Mouse (Mus musculus): ENCODE results near the gene Atg10. TPM values are rescaled to one million over a fixed set of nuclear protein-coding genes. Genes with fewer than 3 reads are reported as not detected.

Atg10 gene
- polyA plus RNA-seq, 2 experiments = 5.4 to 18.3 TPM

GRCm38 (mm10) chr13:90981798-90982197, 242.0 kb downstream of the Atg10 start:
- Histone ChIP-seq H3K27me3 (ENCODE audit: control insufficient read depth, insufficient read depth, low read length) (no peaks in the 10 kb centered on the region), H3K36me3 (ENCODE audit: control insufficient read depth, insufficient read depth, low read length) (no peaks in the 10 kb centered on the region), H3K9me3 (ENCODE audit: control insufficient read depth, low read length) (no peaks in the 10 kb centered on the region), H3K4me3 (replicated peaks; ENCODE audit: low read length) (no peak overlapping the region), H3K4me2 (replicated peaks; ENCODE audit: low read depth, low read length, severe bottlenecking) (no peak overlapping the region), H3K27ac (replicated peaks; ENCODE audit: low read depth, low read length) (no peak overlapping the region), H3K9ac (ENCODE audit: low read depth, low read length, severe bottlenecking) (no peak overlapping the region), H3K4me1 (ENCODE audit: control insufficient read depth, insufficient read depth, low read length) (no peaks in the 10 kb centered on the region)
- no peak for TF ChIP-seq POLR2A (IDR thresholded peaks at IDR 0.05; ENCODE audit: borderline replicate concordance, extremely low read depth, insufficient read depth, insufficient read length)
- DNase-seq (ENCODE audit: low spot score) = no peak
- ATAC-seq (ENCODE audit: low FRiP score, low read depth) = no peak
- WGBS = 88% methylated on average over 1 of the region's 1 CpGs

DNA sequence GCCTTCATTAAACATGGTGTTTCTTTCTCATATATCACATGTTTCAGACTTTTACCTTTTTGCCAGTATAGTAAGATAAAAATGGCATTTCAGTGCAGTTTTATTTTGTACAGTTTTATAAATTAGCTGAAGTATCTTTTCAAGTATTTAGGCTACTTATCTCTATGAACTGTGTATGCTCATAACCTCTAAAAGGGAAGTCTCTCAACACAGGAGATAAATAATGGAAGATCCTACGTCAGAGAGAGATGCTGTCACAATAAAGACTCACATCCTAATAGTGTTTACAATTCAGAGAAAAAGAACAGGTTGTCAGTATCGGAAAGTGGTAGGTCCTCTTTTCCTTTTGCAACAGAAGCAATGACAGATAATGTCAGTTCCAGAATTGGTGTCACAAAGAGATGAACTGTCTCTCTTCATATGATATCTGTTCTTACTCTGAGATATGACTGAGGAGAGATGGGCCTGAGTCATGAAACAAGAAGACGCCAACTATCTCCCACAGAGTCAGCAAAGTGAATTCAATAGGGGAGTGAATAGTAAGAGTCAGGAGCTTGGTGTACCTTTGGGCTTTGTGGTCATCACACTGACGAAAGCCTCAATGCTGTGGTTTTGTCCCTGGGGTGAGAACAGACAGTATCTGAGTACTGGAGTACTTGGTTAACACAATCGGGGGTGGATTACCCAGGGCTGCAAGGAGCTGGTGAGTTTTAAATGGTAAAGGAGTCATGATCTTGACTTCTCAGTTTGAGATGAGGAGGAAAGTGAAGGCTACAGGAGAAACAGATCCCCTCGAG, 242.7 kb downstream of the Atg10 start:
- DNase-seq (ENCODE audit: low spot score) = no peak
- no peak overlapping the region for H3K27ac ChIP-seq (replicated peaks; ENCODE audit: low read depth, low read length)
- no peak for ATAC-seq (ENCODE audit: low FRiP score, low read depth)

GRCm38 (mm10) chr13:90977057-90977456, 246.7 kb downstream of the Atg10 start:
- H3K4me2 ChIP-seq (replicated peaks; ENCODE audit: low read depth, low read length, severe bottlenecking) = no peak overlapping the region
- DNase-seq (ENCODE audit: low spot score) (no peak), ATAC-seq (ENCODE audit: low FRiP score, low read depth) (no peak)
- H3K4me3 ChIP-seq (replicated peaks; ENCODE audit: low read length) = no peak overlapping the region
- TF ChIP-seq POLR2A (IDR thresholded peaks at IDR 0.05; ENCODE audit: borderline replicate concordance, extremely low read depth, insufficient read depth, insufficient read length) = no peak
- H3K9ac ChIP-seq (ENCODE audit: low read depth, low read length, severe bottlenecking) = no peak overlapping the region
- H3K27ac ChIP-seq (replicated peaks; ENCODE audit: low read depth, low read length) = no peak overlapping the region
- H3K4me1 ChIP-seq (ENCODE audit: control insufficient read depth, insufficient read depth, low read length) = no peaks in the 10 kb centered on the region
- 81% methylated on average over 3 of the region's 3 CpGs for WGBS
- H3K9me3 ChIP-seq (ENCODE audit: control insufficient read depth, low read length) = no peaks in the 10 kb centered on the region
- no peaks in the 10 kb centered on the region for H3K27me3 ChIP-seq (ENCODE audit: control insufficient read depth, insufficient read depth, low read length)
- H3K36me3 ChIP-seq (ENCODE audit: control insufficient read depth, insufficient read depth, low read length) = no peaks in the 10 kb centered on the region

More for the DNA sequence above, 242.7 kb downstream of the Atg10 start:
- H3K4me3 ChIP-seq (replicated peaks; ENCODE audit: low read length) = no peak overlapping the region
- no peaks in the 10 kb centered on the region for H3K4me1 ChIP-seq (ENCODE audit: control insufficient read depth, insufficient read depth, low read length)
- H3K9ac ChIP-seq (ENCODE audit: low read depth, low read length, severe bottlenecking) = no peak overlapping the region
- WGBS = 86% methylated on average over 6 of the region's 6 CpGs
- no peaks in the 10 kb centered on the region for H3K36me3 ChIP-seq (ENCODE audit: control insufficient read depth, insufficient read depth, low read length)
- H3K9me3 ChIP-seq (ENCODE audit: control insufficient read depth, low read length) = no peaks in the 10 kb centered on the region
- H3K27me3 ChIP-seq (ENCODE audit: control insufficient read depth, insufficient read depth, low read length) = no peaks in the 10 kb centered on the region
- no peak for TF ChIP-seq POLR2A (IDR thresholded peaks at IDR 0.05; ENCODE audit: borderline replicate concordance, extremely low read depth, insufficient read depth, insufficient read length)
- no peak overlapping the region for H3K4me2 ChIP-seq (replicated peaks; ENCODE audit: low read depth, low read length, severe bottlenecking)

DNA sequence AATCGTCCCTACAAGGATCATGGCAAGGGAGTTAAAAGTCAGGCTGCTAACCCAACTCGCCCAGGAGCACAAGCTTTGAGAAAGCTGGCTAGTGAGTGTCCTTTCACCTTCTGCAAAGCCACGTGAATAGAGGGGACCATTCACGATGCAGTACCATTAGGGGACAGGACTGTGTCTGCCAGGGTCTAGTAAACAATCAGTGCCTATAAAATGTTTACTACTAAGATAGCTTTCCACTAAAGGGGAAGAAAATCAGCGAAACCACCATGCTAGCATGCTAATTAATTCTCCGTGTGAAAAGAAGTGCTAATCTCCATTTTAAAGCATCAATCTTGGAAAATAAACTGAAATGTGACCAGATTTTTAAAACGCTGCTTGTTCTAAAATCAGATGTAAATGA, 250.4 kb downstream of the Atg10 start:
- Histone ChIP-seq H3K4me1 (ENCODE audit: control insufficient read depth, insufficient read depth, low read length) (no peaks in the 10 kb centered on the region), H3K9ac (ENCODE audit: low read depth, low read length, severe bottlenecking) (no peak overlapping the region), H3K27ac (replicated peaks; ENCODE audit: low read depth, low read length) (no peak overlapping the region), H3K9me3 (ENCODE audit: control insufficient read depth, low read length) (no peaks in the 10 kb centered on the region), H3K4me2 (replicated peaks; ENCODE audit: low read depth, low read length, severe bottlenecking) (no peak overlapping the region), H3K4me3 (replicated peaks; ENCODE audit: low read length) (no peak overlapping the region), H3K36me3 (ENCODE audit: control insufficient read depth, insufficient read depth, low read length) (no peaks in the 10 kb centered on the region), H3K27me3 (ENCODE audit: control insufficient read depth, insufficient read depth, low read length) (no peaks in the 10 kb centered on the region)
- 31% methylated on average over 7 of the region's 7 CpGs for WGBS
- DNase-seq (ENCODE audit: low spot score) (no peak), ATAC-seq (ENCODE audit: low FRiP score, low read depth) (no peak)
- TF ChIP-seq POLR2A (IDR thresholded peaks at IDR 0.05; ENCODE audit: borderline replicate concordance, extremely low read depth, insufficient read depth, insufficient read length) = no peak

DNA sequence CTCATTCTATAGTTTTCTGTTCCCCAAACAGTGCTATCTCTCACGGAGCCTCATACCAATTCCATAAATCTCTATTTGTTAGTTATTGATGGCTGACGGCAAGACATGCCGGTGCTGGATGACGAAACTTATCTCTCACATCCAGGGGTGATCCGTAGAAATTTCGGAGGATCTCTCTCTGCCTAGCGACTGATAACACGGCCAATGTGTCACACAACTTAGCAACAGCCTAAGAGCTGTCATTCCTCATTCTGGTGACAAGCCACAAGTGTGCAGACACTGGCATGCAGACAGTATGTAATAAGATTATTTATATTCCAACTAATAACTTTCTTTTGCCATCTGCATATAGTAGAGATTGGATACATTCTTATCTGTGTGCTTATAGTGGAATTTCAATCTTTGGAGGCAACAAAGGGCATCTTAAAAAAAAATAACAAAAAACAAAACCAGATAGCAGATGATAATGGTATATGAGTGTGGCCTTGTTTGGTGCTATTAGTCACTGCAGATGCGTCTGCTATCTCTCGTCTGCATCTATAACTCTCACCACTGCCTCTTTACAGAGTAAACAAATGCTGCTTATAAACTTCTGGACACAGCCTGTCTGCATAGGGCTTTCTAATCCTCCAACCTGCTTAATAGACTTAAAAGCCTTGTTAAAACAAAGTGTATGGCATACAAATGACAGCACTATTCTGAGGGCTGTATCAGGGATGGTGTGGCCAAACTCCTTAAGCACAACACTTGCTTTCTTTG, 253.3 kb downstream of the Atg10 start:
- no peak for TF ChIP-seq POLR2A (IDR thresholded peaks at IDR 0.05; ENCODE audit: borderline replicate concordance, extremely low read depth, insufficient read depth, insufficient read length)
- 83% methylated on average over 10 of the region's 10 CpGs for WGBS
- Histone ChIP-seq H3K27me3 (ENCODE audit: control insufficient read depth, insufficient read depth, low read length) (no peaks in the 10 kb centered on the region), H3K4me1 (ENCODE audit: control insufficient read depth, insufficient read depth, low read length) (no peaks in the 10 kb centered on the region), H3K27ac (replicated peaks; ENCODE audit: low read depth, low read length) (no peak overlapping the region), H3K9me3 (ENCODE audit: control insufficient read depth, low read length) (no peaks in the 10 kb centered on the region), H3K4me2 (replicated peaks; ENCODE audit: low read depth, low read length, severe bottlenecking) (no peak overlapping the region), H3K9ac (ENCODE audit: low read depth, low read length, severe bottlenecking) (no peak overlapping the region), H3K4me3 (replicated peaks; ENCODE audit: low read length) (no peak overlapping the region), H3K36me3 (ENCODE audit: control insufficient read depth, insufficient read depth, low read length) (no peaks in the 10 kb centered on the region)
- ATAC-seq (ENCODE audit: low FRiP score, low read depth) (no peak), DNase-seq (ENCODE audit: low spot score) (no peak)

Measured in limb, embryonic 14.5 days (tissue).